Mouse (Mus musculus): ENCODE results near the gene Ankrd24. TPM values are rescaled to one million over a fixed set of nuclear protein-coding genes. Genes with fewer than 3 reads are reported as not detected.

Ankrd24 gene
- total RNA-seq (2022), result 10 to 100 TPM; 24.6 to 58.2 (median 46.7) TPM

GRCm38 (mm10) chr10:81628390-81628789 is at the start of gene Ankrd24:
Gene Ankrd24 (plus strand): TSS chr10:81628540.
- no peak for DNase-seq

- no peak for DNase-seq
Observed at GRCm38 (mm10) chr10:81579967-81580366, 48.4 kb upstream of the Ankrd24 start.

- DNase-seq, result no peak
Observed at GRCm38 (mm10) chr10:81580441-81581070, 47.8 kb upstream of the Ankrd24 start.

GRCm38 (mm10) chr10:81583347-81583746 is 45.0 kb upstream of the Ankrd24 start:
- no peak for DNase-seq

GRCm38 (mm10) chr10:81588739-81589138 is 39.6 kb upstream of the Ankrd24 start:
- DNase-seq, result no peak

- DNase-seq, result no peak
Observed at GRCm38 (mm10) chr10:81591846-81592245, 36.5 kb upstream of the Ankrd24 start.

- no peak for DNase-seq
Observed at GRCm38 (mm10) chr10:81592631-81593030, 35.7 kb upstream of the Ankrd24 start.

GRCm38 (mm10) chr10:81593223-81593622 is 35.1 kb upstream of the Ankrd24 start:
- no peak for DNase-seq

GRCm38 (mm10) chr10:81593935-81594334 is 34.4 kb upstream of the Ankrd24 start:
- DNase-seq, result no peak

GRCm38 (mm10) chr10:81595599-81595998 is 32.7 kb upstream of the Ankrd24 start:
- DNase-seq, result no peak

GRCm38 (mm10) chr10:81596611-81597010 is 31.7 kb upstream of the Ankrd24 start:
- no peak for DNase-seq

- DNase-seq, result no peak
Observed at GRCm38 (mm10) chr10:81597137-81597950, 31.0 kb upstream of the Ankrd24 start.

GRCm38 (mm10) chr10:81598342-81598741 is 30.0 kb upstream of the Ankrd24 start:
- DNase-seq, result no peak

- no peak for DNase-seq
Observed at GRCm38 (mm10) chr10:81598871-81599270, 29.5 kb upstream of the Ankrd24 start.

- no peak for DNase-seq
Observed at GRCm38 (mm10) chr10:81599630-81600029, 28.7 kb upstream of the Ankrd24 start.

GRCm38 (mm10) chr10:81600096-81600495 is 28.2 kb upstream of the Ankrd24 start:
- no peak for DNase-seq

- peak; percentile 95 for DNase-seq
Observed at GRCm38 (mm10) chr10:81600738-81601203, 27.6 kb upstream of the Ankrd24 start, which contains the start of gene Tle6. Gene Tle6 (minus strand): TSS chr10:81601073.

- no peak for DNase-seq
Observed at GRCm38 (mm10) chr10:81601396-81601905, 26.9 kb upstream of the Ankrd24 start.

- no peak for DNase-seq
Observed at GRCm38 (mm10) chr10:81602741-81603151, 25.6 kb upstream of the Ankrd24 start.

GRCm38 (mm10) chr10:81604019-81604967 is 24.0 kb upstream of the Ankrd24 start:
- no peak for DNase-seq

GRCm38 (mm10) chr10:81604968-81605665 is 23.2 kb upstream of the Ankrd24 start:
- peak; percentile 78 for DNase-seq

- no peak for DNase-seq
Observed at GRCm38 (mm10) chr10:81605666-81605973, 22.7 kb upstream of the Ankrd24 start.

Data from adrenal gland, adult 8-10 months (tissue).